8 mouse cellular contexts compared by ENCODE assay signal in the genomic region with DNA sequence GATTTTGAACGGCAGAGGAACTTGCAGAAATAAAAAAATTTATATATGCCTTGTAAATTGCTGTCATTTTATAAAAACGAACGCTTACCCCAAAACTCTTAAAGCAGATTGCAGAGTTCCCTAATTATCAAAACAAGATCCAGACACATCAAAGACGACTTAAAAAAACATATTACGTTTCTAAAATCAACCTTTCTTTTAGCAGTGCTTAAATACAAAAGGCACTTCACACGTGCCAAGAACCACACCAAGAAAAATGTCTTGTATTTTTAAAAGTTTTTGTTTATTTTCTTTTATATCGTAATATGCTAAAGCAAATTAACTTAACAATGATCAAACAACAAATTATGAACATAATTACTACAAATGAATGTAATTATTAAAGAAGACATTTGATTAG. TPM values are rescaled to one million over a fixed set of nuclear protein-coding genes. Genes with fewer than 3 reads are reported as not detected.
DNase-seq lines count a peak whose midpoint lies in the region; ATAC-seq and TF ChIP-seq lines count a peak whose summit lies in the region.

No protein-coding gene starts in this region.

- H3K4me2 ChIP-seq in neural tube, embryonic 11.5 days (ENCODE audit: low read depth) = peak overlapping the region; percentile 56
- peak overlapping the region; percentile 66 for H3K4me2 ChIP-seq in limb, embryonic 13.5 days (replicated peaks)
- H3K4me2 ChIP-seq in stomach, postnatal 0 days (replicated peaks; ENCODE audit: low read depth) = peak overlapping the region; percentile 59

- H3K36me3 ChIP-seq in neural tube, embryonic 11.5 days (ENCODE audit: control insufficient read depth, insufficient read depth, low read length) = no peaks in the 10 kb centered on the region
- no peaks in the 10 kb centered on the region for H3K36me3 ChIP-seq in limb, embryonic 13.5 days
- no peaks in the 10 kb centered on the region for H3K36me3 ChIP-seq in stomach, postnatal 0 days (ENCODE audit: control insufficient read depth, insufficient read depth, low read length)

- TF ChIP-seq CTCF in stomach, postnatal 0 days (IDR thresholded peaks at IDR 0.05; ENCODE audit: low read depth) = no peak

- H3K4me3 ChIP-seq in neural tube, embryonic 11.5 days (ENCODE audit: low read depth, low read length) = peak overlapping the region; percentile 76
- H3K4me3 ChIP-seq in limb, embryonic 13.5 days = peak overlapping the region; percentile 67
- peak overlapping the region; percentile 69 for H3K4me3 ChIP-seq in stomach, postnatal 0 days (ENCODE audit: low read depth, low read length)

- 5% methylated on average over 7 of the region's 7 CpGs for WGBS in neural tube, embryonic 11.5 days
- 2% methylated on average over 7 of the region's 7 CpGs for WGBS in limb, embryonic 13.5 days
- 2% methylated on average over 7 of the region's 7 CpGs for WGBS in stomach, postnatal 0 days

- H3K4me1 ChIP-seq in neural tube, embryonic 11.5 days (ENCODE audit: control insufficient read depth, insufficient read depth, low read length) = no peaks in the 10 kb centered on the region
- 0 out of 2 replicates have a peak, but pooled peaks cover 3% of the 10 kb centered on the region for H3K4me1 ChIP-seq in limb, embryonic 13.5 days
- H3K4me1 ChIP-seq in stomach, postnatal 0 days (replicated peaks; ENCODE audit: control insufficient read depth, insufficient read depth) = no peaks in the 10 kb centered on the region

- peak overlapping the region; percentile 80; the same call in 1 of the 2 replicates for H3K27ac ChIP-seq in neural tube, embryonic 11.5 days (ENCODE audit: low read depth, low read length)
- H3K27ac ChIP-seq in limb, embryonic 13.5 days = peak overlapping the region; percentile 92; the same call in 1 of the 2 replicates
- peak overlapping the region; percentile 96; the same call in 1 of the 2 replicates for H3K27ac ChIP-seq in stomach, postnatal 0 days (replicated peaks)

- peak overlapping the region; percentile 73 for H3K9ac ChIP-seq in neural tube, embryonic 11.5 days (ENCODE audit: low read length)
- H3K9ac ChIP-seq in limb, embryonic 13.5 days = peak overlapping the region; percentile 76
- H3K9ac ChIP-seq in stomach, postnatal 0 days (ENCODE audit: low read length) = peak overlapping the region; percentile 78

- no peaks in the 10 kb centered on the region for H3K9me3 ChIP-seq in neural tube, embryonic 11.5 days (ENCODE audit: control insufficient read depth, low read length)
- H3K9me3 ChIP-seq in limb, embryonic 13.5 days = no peaks in the 10 kb centered on the region
- no peaks in the 10 kb centered on the region for H3K9me3 ChIP-seq in stomach, postnatal 0 days (ENCODE audit: control insufficient read depth, low read length)

- no peaks in the 10 kb centered on the region for H3K27me3 ChIP-seq in neural tube, embryonic 11.5 days (ENCODE audit: control insufficient read depth, insufficient read depth, low read length)
- H3K27me3 ChIP-seq in limb, embryonic 13.5 days = no peaks in the 10 kb centered on the region
- H3K27me3 ChIP-seq in stomach, postnatal 0 days (ENCODE audit: control insufficient read depth, insufficient read depth, low read length) = no peaks in the 10 kb centered on the region

- DNase-seq in CD4-positive, CD25-positive, alpha-beta regulatory T cell, adult 2 months (ENCODE audit: low read depth, low spot score) = peak; percentile 5
- no peak for DNase-seq in neural tube, embryonic 11.5 days (ENCODE audit: low spot score)
- no peak for DNase-seq in neural tube, embryonic 10.5 days (ENCODE audit: extremely low spot score, low spot score)
- DNase-seq in stomach, postnatal 0 days (ENCODE audit: low spot score) = no peak
- DNase-seq in ovary, postnatal 10 days (ENCODE audit: low spot score) = no peak
- DNase-seq in layer of hippocampus, postnatal 25 days (ENCODE audit: extremely low spot score in 1 of 2, low spot score in 1 of 2) = no peak

- TF ChIP-seq EP300 in stomach, postnatal 0 days (optimal IDR thresholded peaks at IDR 0.05) = no peak

- no peak for ATAC-seq in CD4-positive, CD25-positive, alpha-beta regulatory T cell, adult 4 months
- no peak for ATAC-seq in neural tube, embryonic 11.5 days (ENCODE audit: insufficient read depth, low FRiP score, low TSS enrichment)
- ATAC-seq in limb, embryonic 13.5 days (ENCODE audit: low FRiP score, low read depth) = no peak
- no peak for ATAC-seq in stomach, postnatal 0 days (ENCODE audit: low FRiP score, low TSS enrichment)

RNA-seq across cellular contexts. Expression of a gene that starts 0.7 kb away (rescaled TPM):
- 100 to 1,000 TPM; 146 to 168 TPM for polyA plus RNA-seq in CD4-positive, CD25-positive, alpha-beta regulatory T cell, adult 4 months (2017; shearing (Covaris generic))
- 124 and 130 TPM in 2 replicates for polyA plus RNA-seq in neural tube, embryonic 11.5 days (2014; fragmentation: Nextera tagmentation; extraction: Ambion mirVana)
- polyA plus RNA-seq in limb, embryonic 13.5 days (2015; fragmentation: Nextera tagmentation; extraction: Ambion mirVana) = 132 and 138 TPM in 2 replicates
- 183 and 192 TPM in 2 replicates for polyA plus RNA-seq in stomach, postnatal 0 days (2015; fragmentation: Nextera tagmentation; extraction: Ambion mirVana)
- 10 to 100 TPM; 34.5 to 35.2 TPM for total RNA-seq in layer of hippocampus, postnatal 25 days (2021)

RNA-seq across cellular contexts. Expression of a gene that starts 48.5 kb away (rescaled TPM):
- 10 to 100 TPM in 1 of 2 experiments, 1 to 10 TPM in 1; 8.0 to 10.4 TPM for polyA plus RNA-seq in CD4-positive, CD25-positive, alpha-beta regulatory T cell, adult 4 months (2017; shearing (Covaris generic))
- 33.4 and 37.2 TPM in 2 replicates for polyA plus RNA-seq in neural tube, embryonic 11.5 days (2014; fragmentation: Nextera tagmentation; extraction: Ambion mirVana)
- polyA plus RNA-seq in limb, embryonic 13.5 days (2015; fragmentation: Nextera tagmentation; extraction: Ambion mirVana) = 28.0 and 31.4 TPM in 2 replicates
- 16.6 and 18.9 TPM in 2 replicates for polyA plus RNA-seq in stomach, postnatal 0 days (2015; fragmentation: Nextera tagmentation; extraction: Ambion mirVana)
- 10 to 100 TPM; 39.1 to 49.1 TPM for total RNA-seq in layer of hippocampus, postnatal 25 days (2021)

RNA-seq across cellular contexts. Expression of a gene that starts 48.5 kb away (rescaled TPM):
- polyA plus RNA-seq in CD4-positive, CD25-positive, alpha-beta regulatory T cell, adult 4 months (2017; shearing (Covaris generic)) = 10 to 100 TPM; 65.3 to 72.5 TPM
- polyA plus RNA-seq in neural tube, embryonic 11.5 days (2014; fragmentation: Nextera tagmentation; extraction: Ambion mirVana) = 28.6 and 29.7 TPM in 2 replicates
- polyA plus RNA-seq in limb, embryonic 13.5 days (2015; fragmentation: Nextera tagmentation; extraction: Ambion mirVana) = 35.8 and 41.5 TPM in 2 replicates
- polyA plus RNA-seq in stomach, postnatal 0 days (2015; fragmentation: Nextera tagmentation; extraction: Ambion mirVana) = 20.0 and 20.7 TPM in 2 replicates
- total RNA-seq in layer of hippocampus, postnatal 25 days (2021) = 10 to 100 TPM; 24.9 to 29.4 TPM
